Mouse (Mus musculus) neural tube, embryonic 10.5 days (tissue): ENCODE results near the gene Comp.

Experiments
- DNase-seq: peaks from one replicate; pipeline ENCODE4 v3.0.0-alpha.2; 2017; ENCODE audit warnings: low spot score; ENCODE audit errors: extremely low spot score

Comp gene

DNA sequence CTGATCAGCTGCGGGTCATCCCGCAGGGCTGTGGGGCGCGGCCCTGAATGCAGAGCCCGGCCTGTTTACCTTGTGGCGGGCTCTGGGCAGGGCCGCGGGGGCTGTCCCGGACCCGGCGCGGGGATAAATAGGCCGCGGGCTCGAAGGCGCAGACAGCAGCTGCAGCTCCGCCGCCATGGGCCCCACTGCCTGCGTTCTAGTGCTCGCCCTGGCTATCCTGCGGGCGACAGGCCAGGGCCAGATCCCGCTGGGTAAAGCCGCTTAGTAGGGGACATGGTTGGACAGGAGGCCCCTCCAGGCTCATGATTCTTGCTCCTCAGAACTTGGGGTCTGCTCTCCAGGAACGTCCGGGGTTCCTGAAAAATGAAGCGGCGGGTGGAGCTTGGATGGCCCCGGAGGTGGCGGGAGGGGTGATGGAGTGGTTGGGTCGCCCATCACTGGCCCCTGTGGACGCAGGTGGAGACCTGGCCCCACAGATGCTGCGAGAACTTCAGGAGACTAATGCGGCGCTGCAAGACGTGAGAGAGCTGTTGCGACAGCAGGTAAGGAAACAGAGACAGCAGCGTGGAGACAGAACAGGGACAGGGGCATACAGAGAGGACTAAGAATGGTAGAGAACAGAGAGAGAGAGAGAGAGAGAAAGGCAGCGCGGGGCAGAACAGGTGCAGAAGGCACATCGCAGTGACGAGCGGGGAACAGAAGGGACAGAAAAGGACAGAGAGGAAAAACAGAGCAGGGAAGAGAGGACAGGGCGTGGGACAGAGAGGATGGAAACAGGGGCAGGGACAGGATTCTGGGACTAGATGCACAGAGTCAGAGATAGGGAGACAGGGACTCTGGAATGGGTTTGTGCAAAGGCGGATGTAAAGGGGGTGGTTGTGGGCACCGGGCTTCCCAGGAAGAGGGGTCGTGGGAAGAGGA lies at the start of gene Comp:
Gene Comp, plus strand, starts transcription at position 162 of the 921 bp plus-strand sequence.
- peak; percentile 46 for DNase-seq

DNA sequence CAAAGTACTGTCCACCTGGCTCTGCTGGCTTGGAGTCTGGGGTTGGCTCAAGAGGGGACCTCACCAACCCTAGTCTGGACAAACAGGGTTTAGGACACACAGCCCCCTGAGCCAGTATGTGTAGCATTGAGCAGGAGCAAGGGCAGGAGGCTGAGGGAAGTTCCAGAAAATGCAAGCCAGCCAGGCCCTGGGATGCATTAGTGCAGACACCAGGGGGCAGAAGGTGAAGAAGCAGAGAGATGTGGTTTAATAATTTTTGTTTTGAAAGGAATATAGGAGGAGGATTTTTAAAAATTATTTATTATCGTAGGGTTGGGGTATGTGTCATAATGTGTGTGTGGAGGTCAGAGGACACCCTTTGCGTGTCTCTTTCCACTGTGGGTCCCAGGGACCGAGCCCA lies 49.6 kb upstream of the Comp start:
- no peak for DNase-seq

GRCm38 (mm10) chr8:70327512-70327911 lies 45.8 kb upstream of the Comp start:
- DNase-seq, result no peak

GRCm38 (mm10) chr8:70329124-70329834 lies 44.1 kb upstream of the Comp start, which contains the start of gene Gdf1:
Gene Gdf1, plus strand, starts transcription at chr8:70329817.
- DNase-seq, result no peak

GRCm38 (mm10) chr8:70329835-70330740 lies 43.3 kb upstream of the Comp start:
- DNase-seq, result peak; percentile 78

DNA sequence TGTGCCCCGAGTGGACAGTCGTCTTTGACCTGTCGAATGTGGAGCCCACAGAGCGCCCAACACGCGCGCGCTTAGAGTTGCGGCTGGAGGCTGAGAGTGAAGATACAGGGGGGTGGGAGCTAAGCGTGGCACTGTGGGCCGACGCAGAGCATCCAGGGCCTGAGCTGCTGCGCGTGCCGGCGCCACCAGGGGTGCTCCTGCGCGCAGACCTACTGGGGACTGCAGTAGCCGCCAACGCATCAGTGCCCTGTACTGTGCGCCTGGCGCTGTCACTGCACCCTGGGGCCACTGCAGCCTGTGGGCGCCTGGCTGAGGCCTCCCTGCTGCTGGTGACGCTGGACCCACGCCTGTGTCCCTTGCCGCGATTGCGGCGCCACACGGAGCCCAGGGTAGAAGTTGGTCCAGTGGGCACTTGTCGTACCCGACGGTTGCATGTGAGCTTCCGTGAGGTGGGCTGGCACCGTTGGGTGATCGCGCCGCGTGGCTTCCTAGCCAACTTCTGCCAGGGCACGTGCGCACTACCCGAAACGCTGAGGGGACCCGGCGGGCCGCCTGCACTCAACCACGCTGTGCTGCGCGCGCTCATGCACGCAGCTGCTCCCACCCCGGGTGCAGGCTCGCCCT lies 42.5 kb upstream of the Comp start:
- DNase-seq, result no peak

- peak; percentile 41 for DNase-seq
Measured at GRCm38 (mm10) chr8:70331526-70331925, 41.8 kb upstream of the Comp start.

DNA sequence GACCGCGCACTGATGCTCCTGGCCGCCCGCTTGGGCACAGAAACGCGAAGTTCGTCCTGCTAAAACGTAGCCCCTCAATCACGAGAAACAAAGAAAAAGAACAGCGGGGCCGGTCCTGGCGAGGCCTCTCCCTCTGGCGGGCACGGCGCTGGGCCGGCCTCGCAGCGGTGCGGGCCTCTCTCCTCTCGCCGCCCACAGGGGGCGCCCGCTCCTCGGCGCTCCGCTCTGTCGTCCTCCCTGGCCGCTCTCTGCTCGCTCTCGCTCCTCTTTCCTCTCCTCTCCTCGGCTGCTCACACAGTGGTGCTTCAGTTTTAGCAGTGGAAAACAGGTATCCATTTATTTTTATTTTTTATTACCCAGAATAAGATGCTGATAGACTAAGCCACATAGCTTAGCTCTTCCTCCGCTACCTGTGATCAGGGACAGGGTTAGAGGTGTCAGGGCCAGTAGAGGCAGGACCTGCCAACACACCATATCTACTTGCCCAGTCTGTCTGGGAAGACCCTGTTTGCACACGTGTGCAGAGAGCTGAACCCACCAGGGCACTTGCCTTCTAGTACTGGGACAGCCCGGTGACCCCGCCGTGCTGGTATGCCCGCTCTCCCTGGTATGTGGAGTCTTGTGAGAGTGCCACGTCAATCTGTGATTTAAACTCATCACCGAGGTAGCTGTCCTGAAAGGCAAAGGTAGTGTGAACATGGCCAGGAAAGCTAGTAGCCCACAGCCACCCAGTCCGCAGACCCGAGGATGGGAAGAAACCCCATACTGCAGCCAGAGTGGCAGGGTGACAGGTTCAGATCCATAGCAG lies 41.1 kb upstream of the Comp start:
- DNase-seq, result peak; percentile 79

DNA sequence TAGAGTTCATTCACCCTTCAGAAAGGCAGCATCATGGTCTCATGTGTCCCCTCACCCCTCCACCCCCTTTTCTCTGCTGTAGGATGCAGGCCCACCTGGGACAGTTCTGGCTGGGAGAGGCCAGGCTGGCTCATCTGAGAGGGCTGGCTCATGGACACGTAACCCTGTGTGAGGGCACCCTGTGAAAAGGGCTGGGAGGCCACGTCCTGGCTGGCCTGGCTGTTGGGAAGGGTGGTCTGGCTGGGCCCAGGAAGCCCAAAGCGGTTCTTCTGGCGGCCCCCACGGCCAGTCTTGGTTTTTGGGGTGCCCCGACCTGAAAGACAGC lies 40.5 kb upstream of the Comp start:
- DNase-seq, result no peak

DNA sequence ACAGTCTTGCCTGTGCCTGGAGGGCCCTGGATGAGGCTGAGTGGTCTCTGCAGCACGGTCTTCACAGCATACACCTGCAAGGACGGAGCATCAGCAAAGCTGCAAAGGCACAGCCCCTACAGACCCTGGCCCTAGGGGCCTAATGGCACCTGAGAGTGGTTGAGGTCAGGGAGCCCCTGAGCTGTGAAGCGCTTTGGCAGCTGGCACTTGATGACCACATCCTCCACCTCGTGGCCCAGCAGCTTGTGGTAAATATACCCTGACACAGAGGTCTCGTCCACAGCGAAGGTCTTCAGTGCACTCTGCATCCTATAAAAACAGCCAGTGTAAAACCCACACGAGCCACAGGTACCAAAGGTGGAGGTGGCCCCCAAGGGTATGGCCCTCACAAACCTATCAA lies 34.4 kb upstream of the Comp start:
- DNase-seq, result no peak

DNA sequence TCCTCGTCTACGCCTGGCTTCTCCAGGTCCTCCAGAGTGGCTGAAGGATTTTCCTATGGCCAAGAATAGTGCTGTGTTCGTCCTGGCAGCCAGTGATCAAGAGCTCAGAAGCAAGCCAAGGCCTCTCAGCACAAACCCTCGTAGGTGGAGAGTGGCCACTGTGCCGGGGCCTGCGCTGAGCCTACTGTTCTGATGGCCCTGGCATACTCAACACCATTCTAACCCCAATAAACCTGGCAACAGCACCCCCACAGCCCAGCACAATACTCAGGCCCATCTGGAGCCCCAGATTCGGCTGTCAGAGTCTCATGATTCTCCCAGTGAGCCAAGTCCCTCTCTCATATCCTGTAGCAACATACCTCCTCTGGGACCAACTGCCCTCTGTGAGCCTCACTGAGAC lies 32.7 kb upstream of the Comp start:
- DNase-seq, result no peak

- DNase-seq, result no peak
Measured at GRCm38 (mm10) chr8:70342007-70342406, 31.4 kb upstream of the Comp start.

GRCm38 (mm10) chr8:70343076-70343475 lies 30.3 kb upstream of the Comp start:
- DNase-seq, result no peak

GRCm38 (mm10) chr8:70343696-70344095 lies 29.7 kb upstream of the Comp start:
- no peak for DNase-seq

DNA sequence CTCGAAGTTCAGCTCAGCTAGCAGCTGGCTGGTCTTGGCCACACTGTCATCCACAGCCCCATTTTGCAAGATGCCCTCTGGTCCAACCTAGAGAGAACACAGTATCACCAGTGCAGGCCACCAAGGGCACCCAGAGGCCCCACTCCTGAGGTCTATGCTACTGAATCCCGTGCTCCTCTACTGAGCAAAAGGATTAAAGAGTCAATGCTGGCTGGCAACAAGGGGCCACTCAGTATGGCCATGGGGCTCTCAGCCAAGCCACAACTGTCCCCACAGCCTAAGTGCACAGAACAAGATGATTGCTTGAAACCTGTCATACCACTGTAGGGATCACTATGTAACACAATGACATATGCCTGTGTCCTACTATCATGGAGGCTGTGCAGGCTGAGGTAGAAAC lies 29.1 kb upstream of the Comp start:
- DNase-seq, result no peak

- no peak for DNase-seq
Measured at GRCm38 (mm10) chr8:70347443-70347842, 25.9 kb upstream of the Comp start.

- DNase-seq, result no peak
Measured at GRCm38 (mm10) chr8:70347860-70348420, 25.4 kb upstream of the Comp start.

DNA sequence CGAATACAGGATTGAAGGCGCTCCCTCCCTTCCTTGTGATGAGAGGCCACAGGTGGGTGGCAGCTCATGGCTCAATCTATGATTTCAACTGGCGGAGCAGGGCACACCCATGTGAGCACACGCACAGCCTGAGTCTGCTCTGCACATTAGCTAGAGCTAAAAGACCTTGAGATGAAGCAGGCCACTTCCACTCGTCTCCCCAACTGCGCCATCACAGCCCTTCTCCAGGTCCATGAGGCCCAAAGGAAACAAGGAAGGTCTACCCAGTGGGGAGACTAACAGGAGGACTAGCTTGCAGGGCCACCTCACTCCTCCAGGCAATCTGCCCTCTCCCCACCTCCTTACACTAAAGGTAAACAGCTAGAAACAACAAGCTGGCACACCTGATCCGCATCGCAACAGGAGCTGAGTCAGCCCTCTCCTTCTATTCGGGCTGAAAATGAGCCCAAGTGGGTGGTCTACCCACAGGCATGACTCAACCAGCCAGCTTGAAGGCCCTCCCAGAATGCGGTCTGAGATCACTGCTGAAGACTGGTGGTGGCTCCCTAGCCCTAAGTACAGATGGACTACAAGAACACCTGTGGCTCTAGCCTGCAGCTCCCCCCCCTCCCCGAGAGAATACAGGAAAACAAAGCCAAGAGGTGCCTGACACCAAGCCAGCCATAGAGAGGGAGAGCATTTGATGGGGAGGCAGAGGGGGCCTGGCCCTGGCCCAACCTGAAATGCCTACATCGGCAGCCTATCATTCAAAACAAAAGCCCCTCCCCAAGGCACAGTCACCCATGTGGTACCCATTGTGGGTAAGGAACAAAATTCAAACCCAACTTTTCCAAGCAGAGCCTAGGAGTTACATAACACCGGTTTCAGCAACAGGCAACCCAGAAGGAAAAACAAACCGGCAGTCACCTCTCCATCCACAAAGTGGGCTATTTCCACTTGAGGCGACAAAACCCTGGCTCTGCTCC lies 22.0 kb upstream of the Comp start:
- DNase-seq, result no peak

- no peak for DNase-seq
Measured at GRCm38 (mm10) chr8:70352000-70352384, 21.4 kb upstream of the Comp start.
